Mouse (Mus musculus): ENCODE results near the gene Cdcp1. TPM values are rescaled to one million over a fixed set of nuclear protein-coding genes. Genes with fewer than 3 reads are reported as not detected.

Cdcp1 gene
- total RNA-seq (2021): under 1 TPM; 0.08 TPM

GRCm38 (mm10) chr9:123215621-123216440 lies at the start of gene Cdcp1:
TSS of gene Cdcp1 (minus strand) at chr9:123216038.
- intact Hi-C loops (cut with DNase I): no loop called here

GRCm38 (mm10) chr9:123260611-123261021 lies 44.8 kb upstream of the Cdcp1 start, which contains the start of gene Tmem158:
TSS of gene Tmem158 (minus strand) at chr9:123260764.
- DNase-seq (ENCODE audit: low spot score): peak; percentile 73
- intact Hi-C loops (cut with DNase I): loop anchor here (5.0 kb wide), 2 partner anchors 107 to 252 kb away; partner anchors contain the start of gene Lars2

More at GRCm38 (mm10) chr9:123215621-123216440, at the start of gene Cdcp1:
- no peak for DNase-seq (ENCODE audit: low spot score)

GRCm38 (mm10) chr9:123259896-123260610 lies 44.2 kb upstream of the Cdcp1 start:
- intact Hi-C loops (cut with DNase I): loop anchor here (2.0 to 10.0 kb wide), 4 partner anchors 107 to 252 kb away; partner anchors contain the start of genes Lars2 and Tmem42
- DNase-seq (ENCODE audit: low spot score): peak; percentile 55

GRCm38 (mm10) chr9:123259461-123259895 lies 43.6 kb upstream of the Cdcp1 start:
- DNase-seq (ENCODE audit: low spot score): no peak
- intact Hi-C loops (cut with DNase I): loop anchor here (2.0 to 10.0 kb wide), 2 partner anchors 181 to 235 kb away; partner anchors contain the start of gene Tmem42

- intact Hi-C loops (cut with DNase I): loop anchor here (2.0 to 10.0 kb wide), 2 partner anchors 182 to 234 kb away; partner anchors contain the start of gene Tmem42
- DNase-seq (ENCODE audit: low spot score): no peak
These were observed 43.0 kb upstream of the Cdcp1 start for GRCm38 (mm10) chr9:123258796-123259195.

GRCm38 (mm10) chr9:123255736-123256135 lies 39.9 kb upstream of the Cdcp1 start:
- DNase-seq (ENCODE audit: low spot score): no peak
- intact Hi-C loops (cut with DNase I): loop anchor here (10.0 kb wide), 1 partner anchor 231 kb away; the partner anchor contains the start of gene Tmem42

GRCm38 (mm10) chr9:123247992-123248391 lies 32.2 kb upstream of the Cdcp1 start:
- intact Hi-C loops (cut with DNase I): no loop called here

GRCm38 (mm10) chr9:123245146-123245545 lies 29.3 kb upstream of the Cdcp1 start:
- no peak for DNase-seq (ENCODE audit: low spot score)
- intact Hi-C loops (cut with DNase I): no loop called here

More at GRCm38 (mm10) chr9:123247992-123248391, 32.2 kb upstream of the Cdcp1 start:
- DNase-seq (ENCODE audit: low spot score): no peak

- DNase-seq (ENCODE audit: low spot score): no peak
- intact Hi-C loops (cut with DNase I): no loop called here
These were observed 28.1 kb upstream of the Cdcp1 start for GRCm38 (mm10) chr9:123243988-123244387.

GRCm38 (mm10) chr9:123241191-123241590 lies 25.4 kb upstream of the Cdcp1 start:
- no peak for DNase-seq (ENCODE audit: low spot score)
- intact Hi-C loops (cut with DNase I): no loop called here

- no peak for DNase-seq (ENCODE audit: low spot score)
- intact Hi-C loops (cut with DNase I): no loop called here
These were observed 24.9 kb upstream of the Cdcp1 start for GRCm38 (mm10) chr9:123240751-123241150.

- intact Hi-C loops (cut with DNase I): no loop called here
- no peak for DNase-seq (ENCODE audit: low spot score)
These were observed 24.4 kb upstream of the Cdcp1 start for GRCm38 (mm10) chr9:123240271-123240670.

- no peak for DNase-seq (ENCODE audit: low spot score)
- intact Hi-C loops (cut with DNase I): no loop called here
These were observed 23.8 kb upstream of the Cdcp1 start for GRCm38 (mm10) chr9:123239651-123240050.

GRCm38 (mm10) chr9:123238256-123239045 lies 22.6 kb upstream of the Cdcp1 start:
- DNase-seq (ENCODE audit: low spot score): no peak

GRCm38 (mm10) chr9:123237739-123238138 lies 21.9 kb upstream of the Cdcp1 start:
- DNase-seq (ENCODE audit: low spot score): peak; percentile 31
- intact Hi-C loops (cut with DNase I): no loop called here

More at GRCm38 (mm10) chr9:123238256-123239045, 22.6 kb upstream of the Cdcp1 start:
- intact Hi-C loops (cut with DNase I): no loop called here

- intact Hi-C loops (cut with DNase I): no loop called here
- no peak for DNase-seq (ENCODE audit: low spot score)
These were observed 19.8 kb upstream of the Cdcp1 start for GRCm38 (mm10) chr9:123235621-123236020.

- intact Hi-C loops (cut with DNase I): no loop called here
- no peak for DNase-seq (ENCODE audit: low spot score)
These were observed 14.0 kb upstream of the Cdcp1 start for GRCm38 (mm10) chr9:123229826-123230225.

- intact Hi-C loops (cut with DNase I): no loop called here
- no peak for DNase-seq (ENCODE audit: low spot score)
These were observed 12.8 kb upstream of the Cdcp1 start for GRCm38 (mm10) chr9:123228671-123229070.

- DNase-seq (ENCODE audit: low spot score): no peak
- intact Hi-C loops (cut with DNase I): no loop called here
These were observed 11.4 kb upstream of the Cdcp1 start for GRCm38 (mm10) chr9:123227106-123227750.
